Mouse (Mus musculus): ENCODE results near the gene Aspscr1.

Aspscr1 gene

GRCm38 (mm10) chr11:120684660-120685059 lies 11.9 kb downstream of the Aspscr1 start:
- DNase-seq = peak; percentile 50

DNA sequence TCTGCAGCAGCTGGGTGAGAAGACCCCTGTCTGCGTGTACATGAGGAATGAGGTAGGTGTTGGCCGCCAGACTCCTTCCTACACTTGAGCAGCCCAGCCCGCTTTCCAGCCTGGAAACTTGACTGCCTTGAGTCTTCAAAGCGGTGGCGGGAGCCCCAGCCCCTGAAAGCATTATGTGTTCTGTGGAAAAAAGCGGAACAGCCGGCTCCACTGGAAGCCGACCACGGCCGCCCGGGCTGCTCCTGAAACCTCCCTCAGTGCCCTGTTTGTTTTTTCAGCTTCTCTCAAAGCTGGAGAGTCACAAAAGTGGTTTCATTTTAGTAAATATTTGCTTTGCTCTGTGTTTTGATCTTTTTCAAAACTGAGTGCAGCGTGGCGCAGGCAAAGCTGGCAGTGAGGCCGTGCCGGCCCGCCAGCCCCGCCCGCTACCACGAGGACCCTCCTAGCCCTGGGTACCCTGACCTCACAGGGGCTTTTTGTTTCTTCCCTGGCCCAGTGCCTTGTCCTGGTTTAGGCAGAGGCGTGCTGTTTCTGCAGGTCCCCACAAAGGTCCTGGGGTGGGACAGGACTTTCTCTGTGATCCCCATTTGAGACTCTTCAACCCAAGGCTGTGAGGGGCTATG lies 14.0 kb downstream of the Aspscr1 start:
- peak; percentile 69 for DNase-seq

GRCm38 (mm10) chr11:120689365-120689764 lies 16.6 kb downstream of the Aspscr1 start:
- no peak for DNase-seq

DNA sequence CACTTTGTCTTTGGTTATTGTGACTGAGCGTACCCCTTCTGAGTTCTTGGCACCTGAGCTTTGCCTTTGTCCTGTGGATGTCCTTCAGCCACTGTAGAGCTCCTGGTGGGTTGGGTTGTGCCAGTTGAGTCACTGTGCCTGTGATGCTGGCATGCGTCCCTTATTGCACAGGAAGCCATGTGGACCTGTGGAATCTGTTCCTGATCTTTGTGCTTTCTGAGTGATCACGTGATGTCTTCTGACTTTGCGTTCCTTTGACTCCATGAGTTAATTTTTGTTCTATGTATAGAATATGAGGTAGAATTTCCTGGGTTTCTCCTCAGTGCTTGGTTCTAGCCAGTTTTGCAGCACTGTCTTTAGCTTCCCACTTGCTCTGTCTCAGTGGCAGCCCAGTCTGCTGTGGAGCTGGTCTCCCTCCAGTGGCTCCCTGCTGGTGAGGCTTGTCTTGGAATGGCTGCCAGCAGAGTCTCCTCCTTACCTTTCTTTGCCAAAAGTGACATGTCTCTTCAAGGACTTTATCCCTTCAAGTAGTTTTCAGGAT lies 19.8 kb downstream of the Aspscr1 start:
- peak; percentile 73 for DNase-seq

DNA sequence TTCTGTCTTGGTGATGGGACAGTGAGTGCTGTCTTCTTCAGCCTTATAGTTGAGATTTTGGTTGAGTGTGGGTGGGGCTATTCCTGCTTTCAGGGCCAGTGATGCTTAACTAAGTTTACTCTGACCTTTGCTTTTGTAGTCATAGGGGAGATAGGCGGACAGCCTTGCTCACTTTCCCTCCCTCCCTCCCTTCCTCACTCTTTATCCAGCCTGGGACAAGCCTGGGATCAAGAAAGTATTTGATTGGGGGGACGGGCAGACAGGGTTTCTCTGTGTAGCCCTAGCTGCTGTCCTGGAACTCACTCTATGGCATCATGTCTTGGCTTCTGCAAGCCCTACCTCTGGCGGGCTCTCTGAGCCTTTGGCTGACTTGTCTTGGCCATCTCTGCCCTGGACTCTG lies 20.7 kb downstream of the Aspscr1 start:
- DNase-seq = no peak

DNA sequence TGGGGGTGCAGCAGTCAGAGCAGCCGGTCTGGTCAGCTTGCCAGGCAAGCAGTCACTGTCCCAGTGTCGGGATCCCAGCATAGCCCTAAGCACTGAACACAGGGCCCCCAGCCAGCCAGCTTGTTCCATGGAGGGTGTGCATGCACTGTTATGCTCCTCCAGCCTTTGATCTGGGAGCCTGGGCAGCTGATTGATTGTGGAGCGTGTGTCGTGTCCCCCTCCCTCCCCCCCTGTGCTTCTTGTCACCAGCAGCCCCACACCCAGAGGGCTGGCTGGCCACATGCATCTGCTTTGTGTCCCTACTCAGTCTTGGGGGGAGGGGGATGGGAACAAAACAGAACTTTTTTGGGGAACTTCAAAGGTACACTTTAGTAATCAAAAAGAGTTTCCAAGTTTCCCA lies 22.4 kb downstream of the Aspscr1 start:
- peak; percentile 85 for DNase-seq

DNA sequence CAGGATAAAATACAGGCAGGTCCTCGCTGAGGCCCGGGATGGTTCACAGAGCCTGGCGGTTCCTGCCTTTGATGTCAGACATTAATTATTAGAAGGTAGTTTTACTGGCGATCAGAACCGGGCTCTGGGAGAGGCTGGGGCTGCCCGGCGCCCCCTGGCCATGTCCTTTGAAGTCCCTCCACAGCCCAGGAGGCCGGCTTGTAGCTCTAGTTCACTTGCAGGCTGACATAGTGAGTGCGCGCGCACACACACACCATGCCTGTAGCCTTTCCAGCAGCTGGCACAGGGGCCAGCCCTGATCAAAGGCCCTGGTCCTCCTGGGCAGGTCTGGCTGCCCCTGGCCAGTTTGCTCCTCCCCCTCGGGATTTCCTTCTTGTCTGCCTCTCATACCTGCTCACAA lies 22.9 kb downstream of the Aspscr1 start:
- no peak for DNase-seq

DNA sequence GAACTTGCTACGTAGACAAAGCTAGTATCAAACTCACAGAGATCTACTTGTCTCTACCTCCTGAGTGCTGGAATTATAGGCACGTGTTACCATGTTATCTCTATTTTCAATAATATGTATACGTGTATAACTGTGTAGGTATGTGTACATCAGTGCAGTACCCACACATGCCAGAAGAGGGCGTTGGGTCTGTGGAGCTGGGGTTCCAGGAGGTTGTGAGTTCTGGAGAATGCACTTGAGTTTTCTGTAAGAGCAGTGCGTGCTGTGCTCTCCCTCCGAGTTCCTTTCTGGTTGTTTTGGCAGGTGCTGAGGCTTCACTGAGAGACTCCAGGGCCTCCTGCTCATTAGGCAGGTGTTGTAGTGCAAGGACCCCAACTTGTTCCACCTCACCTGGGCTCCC lies 23.8 kb downstream of the Aspscr1 start:
- no peak for DNase-seq

DNA sequence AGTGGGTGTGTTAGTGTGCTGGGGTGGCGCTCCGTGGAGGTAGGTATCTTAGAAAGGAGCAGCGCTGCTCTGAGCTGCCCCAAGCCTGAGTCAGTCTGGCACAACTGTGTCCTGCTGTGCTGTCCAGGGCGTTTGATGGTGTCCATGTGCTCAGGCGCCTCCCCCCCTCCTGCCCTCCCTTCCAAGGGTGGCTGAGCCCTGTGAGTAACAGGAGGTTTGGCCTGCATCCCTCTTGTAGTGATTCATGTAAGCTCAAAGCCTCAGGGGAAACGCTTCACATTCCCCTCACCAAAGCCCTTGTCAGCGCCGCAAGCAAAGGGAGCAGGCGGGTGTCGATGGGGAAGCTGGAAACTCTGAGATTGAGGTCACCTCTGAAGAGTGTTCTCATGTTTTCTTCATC lies 25.0 kb downstream of the Aspscr1 start:
- peak; percentile 84 for DNase-seq

DNA sequence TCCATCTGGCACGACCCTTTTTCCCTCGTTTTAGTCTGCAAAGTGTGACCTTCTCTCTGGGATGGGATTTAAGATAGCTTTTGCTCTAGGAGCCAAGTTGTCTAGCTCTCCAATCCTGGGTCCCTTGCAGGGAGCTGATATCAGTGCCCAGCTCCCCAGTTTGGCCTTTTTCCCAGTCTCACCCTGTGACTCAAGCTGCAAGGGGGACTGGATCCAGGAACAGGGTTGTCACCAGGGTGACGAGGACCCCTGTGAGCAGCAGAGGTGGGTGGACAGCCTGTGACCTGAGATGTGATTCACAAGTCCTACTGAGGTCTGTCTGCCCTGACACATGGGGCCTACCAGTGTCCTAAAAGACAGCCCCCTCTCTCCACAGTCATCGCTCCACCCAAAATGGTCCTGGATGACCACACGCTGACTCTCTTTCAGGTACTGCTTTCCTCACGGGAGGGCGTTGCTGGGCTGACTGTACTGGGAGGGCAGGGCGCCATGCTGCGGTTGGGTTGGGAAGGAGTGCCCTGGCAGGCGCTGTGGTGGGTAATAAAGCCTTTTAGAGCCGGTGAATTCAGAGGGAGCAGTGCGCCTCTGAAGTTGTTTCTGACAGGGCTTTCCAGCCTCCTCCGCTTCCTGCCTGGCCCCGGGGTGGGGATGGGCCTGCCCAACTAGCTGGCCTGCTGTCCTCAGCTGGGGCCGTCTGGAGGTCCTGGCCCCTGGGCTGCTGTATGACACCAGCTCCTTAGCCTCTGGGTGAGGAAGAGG lies 31.1 kb downstream of the Aspscr1 start:
- DNase-seq = peak; percentile 57

DNA sequence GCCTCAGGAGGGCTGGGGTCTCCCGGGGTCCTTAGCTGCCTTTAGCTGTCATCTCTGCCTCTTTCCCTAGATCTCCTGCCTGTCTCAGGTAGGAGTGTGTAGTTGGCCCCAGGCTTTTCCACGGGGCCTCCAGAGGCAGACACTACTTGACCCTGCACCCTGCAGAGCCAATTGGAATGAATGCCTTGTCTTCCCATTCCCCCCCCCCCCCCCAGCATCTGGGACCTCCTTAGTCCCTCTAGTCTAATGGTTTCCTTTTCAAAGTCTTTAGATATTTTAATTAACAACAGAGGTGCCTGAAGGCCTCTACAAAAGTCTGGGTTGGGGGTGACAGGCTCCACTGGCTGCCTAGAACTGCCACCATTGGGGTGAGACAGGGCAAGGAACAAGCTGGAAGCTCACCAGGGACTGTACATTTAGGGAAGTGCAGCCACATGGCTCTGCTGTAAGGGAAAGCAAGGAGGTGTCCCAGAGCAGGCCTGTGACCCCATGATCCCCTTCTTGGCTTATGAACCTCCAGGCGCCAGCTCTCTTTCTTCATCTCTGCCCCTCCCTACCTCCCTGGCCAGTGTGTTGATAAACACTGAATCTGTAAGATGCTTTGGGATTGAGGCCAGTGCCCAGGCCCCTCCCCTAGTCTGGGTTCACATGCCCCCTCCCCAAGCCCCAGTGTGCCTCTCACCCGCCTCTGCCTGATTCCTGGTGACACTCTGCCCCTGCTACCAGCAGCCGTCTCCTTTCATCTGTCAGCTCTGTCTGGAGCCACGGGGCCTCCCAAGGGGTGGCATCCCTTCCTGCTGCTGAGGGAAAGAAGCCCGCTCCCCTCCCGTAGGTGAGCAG lies 31.9 kb downstream of the Aspscr1 start:
- peak; percentile 82 for DNase-seq

DNA sequence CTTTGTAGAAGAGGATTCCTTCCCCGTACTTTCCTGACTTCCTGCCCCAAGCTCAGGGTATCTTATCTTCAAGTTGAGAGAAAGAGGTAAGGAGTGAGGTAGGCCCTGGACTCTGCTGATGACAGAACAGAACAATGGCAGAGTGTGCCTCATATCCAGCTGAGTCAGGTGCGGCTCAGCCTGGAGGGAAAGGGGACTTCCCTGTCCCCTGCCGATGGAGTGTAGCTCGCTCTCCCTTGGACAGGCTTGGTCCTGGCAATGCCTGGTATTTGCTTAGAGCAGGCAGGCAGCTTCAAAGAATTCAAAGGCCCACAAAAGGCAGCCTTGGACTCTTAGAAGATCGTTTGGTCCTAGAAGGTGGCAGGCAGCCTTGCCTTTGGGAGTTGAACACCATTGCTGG lies 33.3 kb downstream of the Aspscr1 start:
- no peak for DNase-seq

- DNase-seq = no peak
These were observed 34.5 kb downstream of the Aspscr1 start for GRCm38 (mm10) chr11:120707225-120707624.

- DNase-seq = no peak
These were observed 35.2 kb downstream of the Aspscr1 start for GRCm38 (mm10) chr11:120707969-120708368.

DNA sequence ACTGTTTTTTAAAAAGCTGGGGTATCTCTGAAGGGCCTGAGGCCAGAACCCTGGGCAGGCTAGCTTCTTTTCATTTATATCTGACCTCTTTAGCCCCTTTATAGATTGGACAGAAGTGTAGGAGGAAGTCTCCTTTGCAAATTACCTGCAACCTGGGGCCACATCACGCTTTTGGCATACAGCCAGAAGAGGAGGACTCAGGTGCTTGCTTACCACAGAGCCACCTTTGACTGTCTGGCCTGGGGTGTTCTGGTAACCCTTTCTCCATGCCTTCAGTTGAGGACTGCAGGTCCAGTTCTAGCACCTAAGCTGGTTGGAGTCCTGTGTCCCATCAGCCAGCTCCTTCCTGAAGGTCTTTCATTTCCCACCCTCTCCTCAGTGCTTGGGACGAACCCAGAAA lies 36.8 kb downstream of the Aspscr1 start:
- peak; percentile 30 for DNase-seq

- DNase-seq = no peak
These were observed 37.9 kb downstream of the Aspscr1 start for GRCm38 (mm10) chr11:120710672-120711071.

DNA sequence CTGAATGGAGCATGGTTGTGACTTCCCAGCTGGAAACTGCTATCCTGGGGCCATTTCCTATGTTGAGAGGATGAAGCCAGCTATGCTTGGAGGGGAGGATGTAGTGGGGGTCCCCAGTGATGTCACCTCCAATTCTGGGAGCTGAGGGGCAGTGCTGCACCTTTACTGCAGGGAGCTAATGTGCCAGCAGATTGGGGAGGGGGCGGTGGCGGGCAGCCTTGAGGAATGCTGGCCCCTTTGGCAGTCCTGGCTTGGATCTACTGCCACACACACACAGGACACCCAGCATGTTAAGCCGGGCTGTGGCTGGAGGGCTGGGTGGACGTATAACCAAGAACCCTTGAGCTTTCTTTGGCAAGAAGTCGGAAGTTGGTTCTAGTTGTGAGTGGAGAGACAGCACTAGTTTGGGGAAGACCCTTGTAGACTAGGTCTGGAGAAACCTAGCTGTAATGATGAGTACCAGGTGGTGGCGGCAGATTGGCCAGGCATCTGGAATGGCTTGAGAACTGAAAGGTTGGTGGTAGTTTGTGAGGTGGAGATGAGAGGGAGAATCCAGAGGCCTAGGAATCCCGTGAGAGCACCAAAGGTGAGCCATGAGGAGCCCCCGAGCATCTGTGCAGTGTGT lies 39.3 kb downstream of the Aspscr1 start:
- DNase-seq = no peak

DNA sequence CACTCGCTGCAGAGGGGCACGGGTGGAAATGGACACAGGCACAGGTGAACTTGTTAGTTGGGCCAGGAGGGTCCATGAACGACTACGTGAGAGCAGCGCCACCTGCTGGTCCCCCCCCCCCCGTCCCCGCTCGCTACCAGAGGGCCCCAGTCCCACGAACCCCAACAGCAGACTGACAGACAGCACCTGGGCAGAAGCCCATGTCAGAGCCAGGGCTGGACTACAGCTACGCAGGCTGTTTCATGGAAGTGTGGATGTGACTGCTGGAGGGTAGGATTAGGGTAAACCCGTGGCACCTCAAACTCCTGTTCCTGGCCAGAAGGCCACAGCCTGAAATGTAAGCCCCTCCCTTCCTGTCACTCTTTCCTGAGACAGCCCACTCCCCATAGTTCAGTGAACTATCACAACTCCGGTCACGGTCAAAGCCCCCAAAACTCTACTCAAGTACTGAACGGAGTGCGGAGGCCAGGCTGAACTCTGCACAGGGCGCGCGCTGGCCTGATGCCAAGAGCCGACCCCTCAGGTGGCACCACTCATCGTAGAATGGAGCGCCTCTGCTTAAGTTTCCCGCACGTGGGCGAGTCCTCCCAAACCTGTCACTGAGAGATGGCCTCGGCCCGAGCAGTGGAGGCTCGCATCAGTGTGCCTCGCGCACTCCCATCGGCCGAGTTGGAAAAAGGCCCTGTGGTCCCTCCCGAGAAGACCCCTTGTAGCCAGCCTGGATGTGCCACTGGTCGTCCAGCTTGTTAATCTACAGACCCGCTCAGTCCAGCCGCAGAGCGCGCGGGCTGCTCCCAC lies 40.2 kb downstream of the Aspscr1 start:
- peak; percentile 49 for DNase-seq

DNA sequence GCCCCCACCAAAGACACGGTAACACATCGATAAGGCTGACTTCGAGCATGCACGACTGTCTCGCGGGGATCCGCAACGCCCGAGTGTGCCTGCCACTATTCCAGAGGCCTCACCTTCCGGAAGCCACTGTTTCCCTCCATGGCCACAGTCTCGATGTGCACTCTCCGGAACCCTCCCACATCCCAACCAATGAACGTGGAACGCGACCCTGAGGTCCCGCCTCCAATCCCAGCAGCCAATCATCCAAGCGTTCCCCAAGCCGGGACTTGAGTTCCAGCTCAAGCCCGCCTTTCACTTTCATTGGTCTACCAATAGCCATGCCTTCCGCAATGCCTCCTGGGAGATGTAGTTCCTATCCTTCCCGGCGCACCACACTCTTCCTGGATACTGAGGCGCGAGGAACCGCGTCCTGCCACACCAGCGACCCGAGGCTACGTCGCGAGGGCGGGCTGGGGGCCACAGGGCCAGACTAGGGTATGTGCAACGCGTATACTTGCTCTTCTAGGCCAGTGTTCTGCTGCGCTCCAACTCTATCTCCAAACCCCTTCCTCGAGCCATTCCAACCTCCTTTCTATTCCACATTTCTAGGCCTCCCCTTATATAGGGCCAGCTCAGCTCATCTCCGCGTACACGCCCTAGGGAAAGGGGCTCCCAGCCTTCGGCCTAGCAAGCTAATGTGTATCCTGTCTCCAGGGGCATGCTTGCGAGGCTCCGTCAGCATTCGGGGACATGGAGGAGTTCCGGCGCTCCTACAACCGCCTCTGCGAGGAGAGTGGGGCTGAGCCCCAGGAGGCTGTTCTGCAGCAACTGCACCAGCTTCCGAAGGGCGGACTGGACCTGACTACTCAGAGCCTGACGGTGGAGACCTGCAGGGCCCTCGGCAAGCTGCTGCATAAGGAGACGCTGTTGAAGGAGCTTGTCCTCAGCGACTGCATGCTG lies 41.1 kb downstream of the Aspscr1 start, which contains the start of the genes Cenpx and Lrrc45:
Gene Cenpx, minus strand, starts transcription at position 159 of the 939 bp plus-strand sequence.
Gene Lrrc45, plus strand, starts transcription at position 346 of the 939 bp plus-strand sequence.
- DNase-seq = peak; percentile 99

DNA sequence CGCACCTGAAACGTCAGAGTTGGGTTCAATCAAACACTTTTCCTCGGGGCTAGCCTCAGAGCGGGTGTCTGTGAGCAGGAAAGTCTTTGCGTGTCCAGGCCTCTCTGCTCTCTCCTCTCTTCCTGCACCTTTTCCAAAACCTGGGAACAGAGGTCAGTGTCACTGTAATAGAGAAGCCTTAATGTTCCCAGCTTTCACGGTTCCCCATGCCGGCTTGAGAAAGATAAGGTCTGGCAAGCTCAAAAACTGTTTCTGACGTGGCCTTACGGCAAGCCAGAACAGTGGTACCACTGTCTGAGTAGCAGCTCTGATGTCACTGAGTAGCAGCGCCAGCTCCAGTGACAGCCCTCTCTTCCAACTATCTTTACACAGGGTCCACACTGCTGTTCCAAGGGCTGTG lies 41.8 kb downstream of the Aspscr1 start:
- DNase-seq = no peak

GRCm38 (mm10) chr11:120715131-120715530 lies 42.4 kb downstream of the Aspscr1 start:
- no peak for DNase-seq
